Mouse (Mus musculus) liver, postnatal 0 days (tissue): Measurements from ENCODE around the gene Nt5c1a.

Source experiments
- CTCF ChIP-seq: sonication (generic); IDR thresholded peaks from 2 replicates; pipeline ENCODE4 v1.5.1; 2016; ENCODE audit warnings: antibody characterized with exemption, low read depth
- EP300 ChIP-seq: IDR thresholded peaks from 2 replicates; pipeline ENCODE4 v1.6.1; 2016; ENCODE audit warnings: antibody characterized with exemption, low read depth, mild to moderate bottlenecking

DNA sequence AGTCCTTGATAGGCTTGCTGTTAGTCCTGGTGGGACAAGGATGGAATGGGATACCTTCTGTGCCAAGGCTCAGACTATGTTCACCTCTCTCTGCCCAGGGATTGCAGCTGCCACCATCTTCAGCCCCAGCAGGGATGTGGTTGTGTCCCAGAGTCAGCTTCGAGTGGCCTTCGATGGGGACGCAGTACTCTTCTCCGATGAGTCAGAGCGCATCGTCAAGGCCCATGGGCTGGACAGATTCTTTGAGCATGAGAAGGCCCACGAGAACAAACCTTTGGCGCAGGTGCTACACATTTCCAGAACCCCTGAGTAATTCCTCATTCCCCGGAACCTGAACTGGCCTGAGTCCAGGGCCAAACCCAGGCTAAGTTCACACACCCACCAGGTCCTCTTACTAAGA, 12.7 kb downstream of the Nt5c1a start:
- TF ChIP-seq EP300: no peak
- TF ChIP-seq CTCF: no peak
